Comparison of ENCODE assay signal across 13 mouse cellular contexts in genomic region chr13:34097086-34097485, GRCm38 (mm10). TPM values are rescaled to one million over a fixed set of nuclear protein-coding genes. Genes with fewer than 3 reads are reported as not detected.
DNase-seq lines count a peak whose midpoint lies in the region; ATAC-seq lines count a peak whose summit lies in the region.
"Had no signal": no experiment of that assay in that cellular context is flagged by ENCODE, and none has a peak within 500 bp of the region (broad histone marks: within the 10 kb centered on the region; RNA-seq: fewer than 3 reads in every experiment).

No protein-coding gene starts in this region.

- peaks cover 10% of the 10 kb centered on the region; the same call in 1 of the 2 replicates for H3K4me1 ChIP-seq in kidney, embryonic 16.5 days (ENCODE audit: insufficient read depth, low read length)
- H3K4me1 ChIP-seq in embryonic facial prominence, embryonic 10.5 days, result peaks cover 17% of the 10 kb centered on the region
- H3K4me1 ChIP-seq in hindbrain, embryonic 11.5 days (replicated peaks; ENCODE audit: control insufficient read depth, insufficient read depth, low read length), result no peaks in the 10 kb centered on the region; the same call in 1 of the 2 replicates
- H3K4me1 ChIP-seq in midbrain, embryonic 16.5 days (ENCODE audit: control insufficient read depth, insufficient read depth, low read length), result peaks cover 10% of the 10 kb centered on the region

- no peak overlapping the region for H3K4me3 ChIP-seq in kidney, embryonic 16.5 days (ENCODE audit: low read length)
- H3K4me3 ChIP-seq in embryonic facial prominence, embryonic 10.5 days, result no peak overlapping the region
- H3K4me3 ChIP-seq in hindbrain, embryonic 11.5 days (ENCODE audit: low read depth, low read length), result no peak overlapping the region
- no peak overlapping the region for H3K4me3 ChIP-seq in midbrain, embryonic 16.5 days (ENCODE audit: low read depth, low read length)

- 79% methylated on average over 3 of the region's 3 CpGs for WGBS in kidney, embryonic 16.5 days
- 89% methylated on average over 3 of the region's 3 CpGs for WGBS in embryonic facial prominence, embryonic 10.5 days
- WGBS in hindbrain, embryonic 11.5 days, result 67% methylated on average over 3 of the region's 3 CpGs
- WGBS in midbrain, embryonic 16.5 days, result 55% methylated on average over 3 of the region's 3 CpGs

- H3K36me3 ChIP-seq in kidney, embryonic 16.5 days (ENCODE audit: insufficient read depth, low read length), result no peaks in the 10 kb centered on the region
- no peaks in the 10 kb centered on the region for H3K36me3 ChIP-seq in embryonic facial prominence, embryonic 10.5 days (replicated peaks)
- H3K36me3 ChIP-seq in hindbrain, embryonic 11.5 days (ENCODE audit: control insufficient read depth, insufficient read depth, low read length), result no peaks in the 10 kb centered on the region
- no peaks in the 10 kb centered on the region for H3K36me3 ChIP-seq in midbrain, embryonic 16.5 days (ENCODE audit: control insufficient read depth, insufficient read depth, low read length)

- ATAC-seq in kidney, embryonic 16.5 days (ENCODE audit: low FRiP score, low TSS enrichment), result no peak
- ATAC-seq in hindbrain, embryonic 11.5 days (ENCODE audit: low FRiP score), result no peak
- 0 out of 2 replicates have a peak, but pooled peaks have one; percentile 1 for ATAC-seq in midbrain, embryonic 16.5 days
- ATAC-seq: Patski had no signal

- no peak for DNase-seq in kidney, adult 8-10 months
- DNase-seq in embryonic facial prominence, embryonic 10.5 days (ENCODE audit: low spot score), result no peak
- DNase-seq in hindbrain, embryonic 11.5 days (ENCODE audit: low spot score), result no peak
- DNase-seq in spleen, adult 18-20 months, result no peak
- DNase-seq in urinary bladder, adult 18-20 months (ENCODE audit: low spot score in 2 of 2), result no peak
- DNase-seq in left cerebral cortex, postnatal 4 days, result no peak
- DNase-seq: adrenal gland, postnatal 10 days; cerebellum, adult 11-12 months; thymus, postnatal 14 days had no signal

- H3K9me3 ChIP-seq in kidney, embryonic 16.5 days (ENCODE audit: low read length), result peaks cover 2% of the 10 kb centered on the region; the same call in 1 of the 2 replicates
- H3K9me3 ChIP-seq in embryonic facial prominence, embryonic 10.5 days, result no peaks in the 10 kb centered on the region
- no peaks in the 10 kb centered on the region for H3K9me3 ChIP-seq in hindbrain, embryonic 11.5 days (ENCODE audit: control insufficient read depth, low read length)
- no peaks in the 10 kb centered on the region for H3K9me3 ChIP-seq in midbrain, embryonic 16.5 days (replicated peaks; ENCODE audit: control insufficient read depth, low read length, poor library complexity, severe bottlenecking)

- H3K9ac ChIP-seq in kidney, embryonic 16.5 days (replicated peaks; ENCODE audit: low read length), result no peak overlapping the region
- H3K9ac ChIP-seq in hindbrain, embryonic 11.5 days (ENCODE audit: low read depth, low read length), result no peak overlapping the region
- no peak overlapping the region for H3K9ac ChIP-seq in midbrain, embryonic 16.5 days (ENCODE audit: low read depth, low read length)

- 0 out of 2 replicates have a peak overlapping the region, but pooled peaks have one; percentile 17 for H3K27ac ChIP-seq in kidney, embryonic 16.5 days (ENCODE audit: low read length)
- H3K27ac ChIP-seq in embryonic facial prominence, embryonic 10.5 days (replicated peaks), result 0 out of 2 replicates have a peak overlapping the region, but pooled peaks have one; percentile 35
- peak overlapping the region; percentile 59; the same call in 1 of the 2 replicates for H3K27ac ChIP-seq in hindbrain, embryonic 11.5 days (ENCODE audit: low read depth, low read length)
- H3K27ac ChIP-seq in midbrain, embryonic 16.5 days (ENCODE audit: low read length), result peak overlapping the region; percentile 88

- H3K4me2 ChIP-seq in kidney, embryonic 16.5 days (replicated peaks; ENCODE audit: low read depth, low read length), result no peak overlapping the region
- H3K4me2 ChIP-seq in hindbrain, embryonic 11.5 days (replicated peaks; ENCODE audit: low read depth, low read length), result no peak overlapping the region
- H3K4me2 ChIP-seq in midbrain, embryonic 16.5 days (ENCODE audit: low read length), result no peak overlapping the region
- H3K4me2 ChIP-seq: liver, embryonic 11.5 days had no signal

- H3K27me3 ChIP-seq in kidney, embryonic 16.5 days (ENCODE audit: insufficient read depth, low read length), result no peaks in the 10 kb centered on the region
- H3K27me3 ChIP-seq in embryonic facial prominence, embryonic 10.5 days (replicated peaks; ENCODE audit: low read depth, poor library complexity, severe bottlenecking), result no peaks in the 10 kb centered on the region
- no peaks in the 10 kb centered on the region for H3K27me3 ChIP-seq in hindbrain, embryonic 11.5 days (ENCODE audit: control insufficient read depth, insufficient read depth, low read length)
- no peaks in the 10 kb centered on the region for H3K27me3 ChIP-seq in midbrain, embryonic 16.5 days (ENCODE audit: control insufficient read depth, insufficient read depth, low read depth, low read length)
- H3K27me3 ChIP-seq: Patski had no signal

- intact Hi-C loops in left cerebral cortex, postnatal 4 days (cut with DNase I), result no loop called here

RNA-seq across cellular contexts. Expression of gene Tubb2a, which starts 19.3 kb away (rescaled TPM):
- 143 and 150 TPM in 2 replicates for polyA plus RNA-seq in kidney, embryonic 16.5 days (2015; fragmentation: Nextera tagmentation; extraction: Ambion mirVana)
- polyA plus RNA-seq in embryonic facial prominence, embryonic 10.5 days (2016; fragmentation: Nextera tagmentation; extraction: Ambion mirVana), result 101 and 105 TPM in 2 replicates
- polyA plus RNA-seq in hindbrain, embryonic 11.5 days (2014; fragmentation: Nextera tagmentation; extraction: Ambion mirVana), result 422 and 447 TPM in 2 replicates
- 3,297 and 3,828 TPM in 2 replicates for polyA plus RNA-seq in midbrain, embryonic 16.5 days (2015; fragmentation: Nextera tagmentation; extraction: Ambion mirVana)
- total RNA-seq in left cerebral cortex, postnatal 4 days (2021), result 1,000 to 10,000 TPM; 2,688 to 2,817 TPM

RNA-seq across cellular contexts. Expression of gene Tubb2b, which starts 33.2 kb away (rescaled TPM):
- 39.7 and 40.4 TPM in 2 replicates for polyA plus RNA-seq in kidney, embryonic 16.5 days (2015; fragmentation: Nextera tagmentation; extraction: Ambion mirVana)
- 65.5 and 73.2 TPM in 2 replicates for polyA plus RNA-seq in embryonic facial prominence, embryonic 10.5 days (2016; fragmentation: Nextera tagmentation; extraction: Ambion mirVana)
- polyA plus RNA-seq in hindbrain, embryonic 11.5 days (2014; fragmentation: Nextera tagmentation; extraction: Ambion mirVana), result 318 and 341 TPM in 2 replicates
- polyA plus RNA-seq in midbrain, embryonic 16.5 days (2015; fragmentation: Nextera tagmentation; extraction: Ambion mirVana), result 1,230 and 1,315 TPM in 2 replicates
- total RNA-seq in left cerebral cortex, postnatal 4 days (2021), result 1,000 to 10,000 TPM; 3,894 to 3,983 TPM

RNA-seq across cellular contexts. Expression of gene Bphl, which starts 59.7 kb away (rescaled TPM):
- 83.0 and 95.2 TPM in 2 replicates for polyA plus RNA-seq in kidney, embryonic 16.5 days (2015; fragmentation: Nextera tagmentation; extraction: Ambion mirVana)
- polyA plus RNA-seq in embryonic facial prominence, embryonic 10.5 days (2016; fragmentation: Nextera tagmentation; extraction: Ambion mirVana), result 31.6 and 32.3 TPM in 2 replicates
- 30.3 and 31.1 TPM in 2 replicates for polyA plus RNA-seq in hindbrain, embryonic 11.5 days (2014; fragmentation: Nextera tagmentation; extraction: Ambion mirVana)
- polyA plus RNA-seq in midbrain, embryonic 16.5 days (2015; fragmentation: Nextera tagmentation; extraction: Ambion mirVana), result 39.2 and 45.1 TPM in 2 replicates
- 10 to 100 TPM; 27.6 to 31.3 TPM for total RNA-seq in left cerebral cortex, postnatal 4 days (2021)

Comparison
In these comparisons a context has a peak if more than half of its experiments do, and no peak if none do; other contexts are left out.
1. H3K27ac ChIP-seq: peak in every context shown above with its lines; median percentile 88 in midbrain, embryonic 16.5 days; 59 in hindbrain, embryonic 11.5 days; 35 in embryonic facial prominence, embryonic 10.5 days; 17 in kidney, embryonic 16.5 days.